Mouse (Mus musculus) midbrain, embryonic 10.5 days (tissue): Measurements from ENCODE around the gene Tmprss9. TPM values are rescaled to one million over a fixed set of nuclear protein-coding genes. Genes with fewer than 3 reads are reported as not detected.
A peak's percentile ranks its signal among the peaks of the same experiment; 100 is the strongest.

Experiments
- DNase-seq: peaks from one replicate; pipeline ENCODE4 v3.0.0-alpha.2; 2017; ENCODE audit warnings: low spot score
- H3K27ac ChIP-seq: fragments of 300-500 bp; sonication (generic); replicated peaks from 2 replicates; pipeline ENCODE4 v1.5.1; 2016; ENCODE audit warnings: mild to moderate bottlenecking
- H3K27me3 ChIP-seq: fragments of 300-500 bp; sonication (generic); 2 replicates; pipeline ENCODE4 v1.6.1; 2016; ENCODE audit warnings: low read depth, mild to moderate bottlenecking; ENCODE audit not compliant: poor library complexity, severe bottlenecking
- H3K36me3 ChIP-seq: fragments of 300-500 bp; sonication (generic); 2 replicates; pipeline ENCODE4 v1.6.1; 2016; ENCODE audit warnings: mild to moderate bottlenecking, moderate library complexity
- H3K4me1 ChIP-seq: fragments of 300-500 bp; sonication (generic); 2 replicates; pipeline ENCODE4 v1.6.1; 2016
- H3K4me3 ChIP-seq: fragments of 300-500 bp; sonication (generic); 2 replicates; pipeline ENCODE4 v1.5.1; 2016; ENCODE audit warnings: mild to moderate bottlenecking, moderate library complexity
- H3K9me3 ChIP-seq: fragments of 300-500 bp; sonication (generic); replicated peaks from 2 replicates; pipeline ENCODE4 v1.6.1; 2016; ENCODE audit warnings: mild to moderate bottlenecking
- WGBS: fragments of 180-500 bp; shearing (Covaris S2); methylation state at CpG from one replicate; pipeline ENCODE4 v1.1.7; 2016; 5-methylcytosine and 5-hydroxymethylcytosine counted together
- polyA plus RNA-seq: library from polyadenylated mRNA; unstranded; fragments of >200 nt; fragmentation: Nextera tagmentation; extraction: Ambion mirVana; gene quantifications from 2 replicates; pipeline ENCODE4 v1.2.1, GENCODE M21; 2016

Gene Tmprss9
- polyA plus RNA-seq, 1 experiment from 2014 or later = 0.02 TPM

DNA sequence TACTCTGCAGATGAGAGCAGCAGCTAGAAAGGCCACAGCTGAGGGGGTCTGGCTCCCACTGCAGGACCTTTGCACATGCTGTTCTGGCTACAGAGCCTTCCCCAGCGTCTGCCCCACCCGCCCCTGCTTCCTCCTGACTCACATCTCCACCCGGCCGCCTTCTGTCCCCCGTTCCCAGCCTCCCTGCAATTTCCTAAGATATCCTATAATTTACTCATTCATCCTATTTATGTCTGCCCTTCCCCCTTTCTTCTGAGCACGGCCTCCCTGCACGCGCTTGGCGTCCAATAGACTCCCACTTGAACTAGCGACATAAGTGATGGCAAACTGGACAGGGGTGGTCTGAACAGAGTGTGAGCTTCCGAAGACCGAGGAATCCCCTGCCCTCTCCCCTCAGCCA lies 25.9 kb upstream of the Tmprss9 start:
- no peak overlapping the region for H3K27ac ChIP-seq
- 88% methylated on average over 12 of the region's 12 CpGs for WGBS
- peaks cover 27% of the 10 kb centered on the region for H3K4me1 ChIP-seq
- H3K4me3 ChIP-seq = no peak overlapping the region
- H3K36me3 ChIP-seq = peaks cover 9% of the 10 kb centered on the region
- DNase-seq = no peak
- peaks cover 58% of the 10 kb centered on the region for H3K27me3 ChIP-seq
- H3K9me3 ChIP-seq = no peaks in the 10 kb centered on the region

DNA sequence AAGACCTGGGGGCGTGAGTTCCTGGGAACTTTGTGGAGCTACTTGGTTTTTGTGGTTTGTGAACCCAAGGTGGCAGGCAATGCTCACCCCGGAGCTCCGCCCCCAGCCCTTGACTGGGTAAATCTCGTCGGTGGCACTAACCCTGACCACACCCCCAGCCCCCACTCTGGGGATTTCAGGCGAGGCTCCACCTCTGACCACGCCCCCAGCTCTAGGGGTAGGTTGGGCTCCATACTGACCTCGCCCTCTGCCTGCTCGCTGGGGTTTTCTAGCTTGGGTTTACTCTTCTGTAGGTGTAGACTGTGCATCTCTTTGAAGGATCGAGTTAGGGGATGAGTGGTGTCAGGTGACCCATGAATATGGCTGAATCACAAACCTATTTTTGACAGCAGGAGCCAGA lies 23.1 kb upstream of the Tmprss9 start:
- Histone ChIP-seq H3K27me3 (peaks cover 31% of the 10 kb centered on the region), H3K4me3 (no peak overlapping the region), H3K4me1 (peaks cover 19% of the 10 kb centered on the region), H3K9me3 (no peaks in the 10 kb centered on the region), H3K36me3 (peaks cover 34% of the 10 kb centered on the region), H3K27ac (no peak overlapping the region)
- no peak for DNase-seq
- 10% methylated on average over 10 of the region's 10 CpGs for WGBS

DNA sequence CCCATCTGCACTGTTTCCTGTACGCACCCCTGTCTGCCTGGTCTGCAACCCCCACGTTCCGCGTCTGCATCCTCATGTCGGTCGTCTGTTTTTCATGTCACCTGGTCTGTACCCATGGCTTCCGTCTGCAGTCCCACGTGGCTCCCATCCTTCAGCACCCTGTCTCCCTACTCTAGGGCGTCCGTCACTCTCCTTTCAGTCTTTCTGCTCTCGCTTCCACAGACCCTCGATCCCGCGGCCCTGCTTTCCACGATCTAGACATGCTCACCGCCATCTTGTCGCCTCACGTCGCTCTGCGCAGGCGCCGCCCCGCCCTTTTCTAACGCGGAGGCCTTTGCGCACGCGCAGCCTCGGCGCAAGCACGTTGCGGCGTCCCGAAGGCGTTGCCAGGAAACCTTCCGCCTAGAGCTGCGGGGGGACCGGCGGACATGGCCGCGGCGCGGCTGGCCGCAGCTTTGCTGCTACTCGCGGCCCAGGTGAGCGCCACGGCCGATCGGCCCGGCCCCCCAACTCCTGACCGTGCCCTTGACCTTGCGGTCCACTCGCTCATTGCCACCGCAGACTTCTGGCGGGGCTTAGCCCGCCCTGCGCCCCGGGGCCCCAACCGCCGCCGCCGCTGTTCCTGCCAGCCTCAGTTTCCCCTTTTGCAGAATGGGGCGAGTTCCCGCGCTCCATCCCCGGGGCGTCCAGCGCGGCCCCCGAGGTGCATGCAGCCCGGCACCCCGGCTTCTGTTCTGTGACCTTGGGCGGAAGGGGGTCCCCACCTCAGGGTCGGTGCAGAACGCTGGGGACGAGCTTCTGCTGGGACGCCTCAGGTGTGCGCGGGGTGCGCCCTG lies 16.5 kb upstream of the Tmprss9 start, which contains the start of the genes Lsm7 and Sppl2b:
TSS of gene Lsm7 (minus strand) at position 297 of the 836 bp plus-strand sequence.
TSS of gene Sppl2b (plus strand) at position 363 of the 836 bp plus-strand sequence.
- Histone ChIP-seq H3K9me3 (no peaks in the 10 kb centered on the region), H3K27me3 (no peaks in the 10 kb centered on the region), H3K36me3 (peaks cover 35% of the 10 kb centered on the region), H3K4me1 (peaks cover 50% of the 10 kb centered on the region), H3K4me3 (peak within 1 kb of the TSS; percentile 99), H3K27ac (peak within 1 kb of the TSS; percentile 89)
- WGBS = under 1% methylated on average over 81 of the region's 81 CpGs
- peak; percentile 97 for DNase-seq

DNA sequence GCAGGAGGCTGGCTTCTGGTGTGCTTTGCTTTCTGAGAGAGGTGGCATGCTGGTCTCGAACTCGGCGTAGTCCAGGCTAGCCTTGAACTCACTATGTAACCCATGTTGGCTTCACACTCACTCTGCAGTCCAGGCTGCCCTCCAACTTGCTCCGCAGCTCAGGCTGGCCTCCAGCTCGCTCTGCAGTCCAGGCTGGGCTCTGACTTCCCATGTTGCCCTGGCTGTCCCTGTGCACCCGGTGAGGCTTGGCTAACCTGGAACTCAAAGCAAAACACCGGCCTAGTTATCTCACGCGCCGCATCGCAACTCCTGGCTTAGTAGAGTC lies 15.9 kb upstream of the Tmprss9 start:
- Histone ChIP-seq H3K27me3 (no peaks in the 10 kb centered on the region), H3K9me3 (no peaks in the 10 kb centered on the region), H3K4me3 (peak overlapping the region; percentile 99), H3K27ac (peak overlapping the region; percentile 89), H3K36me3 (peaks cover 29% of the 10 kb centered on the region), H3K4me1 (peaks cover 50% of the 10 kb centered on the region)
- no peak for DNase-seq
- 23% methylated on average over 11 of the region's 11 CpGs for WGBS

DNA sequence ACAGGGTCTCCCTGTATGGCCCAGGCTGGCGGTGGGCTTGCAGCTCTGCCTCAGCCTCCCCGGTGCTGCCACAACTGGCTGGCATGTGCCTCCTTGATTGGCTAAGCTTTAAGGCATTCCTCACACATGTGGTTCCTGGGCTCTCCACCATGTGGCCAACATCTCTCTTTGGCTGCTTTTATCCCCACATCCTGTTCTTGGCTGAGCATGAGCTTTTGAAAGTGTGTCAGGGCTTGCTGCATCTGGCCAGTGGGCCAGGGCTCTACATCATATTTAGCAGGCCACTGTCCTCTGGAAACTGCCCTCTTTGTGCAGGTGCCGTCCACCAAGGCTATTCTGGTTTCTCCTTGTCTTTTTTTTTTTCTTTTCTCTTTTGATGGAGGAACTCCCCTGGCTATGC lies 15.4 kb upstream of the Tmprss9 start:
- peak overlapping the region; percentile 99 for H3K4me3 ChIP-seq
- H3K9me3 ChIP-seq = no peaks in the 10 kb centered on the region
- no peaks in the 10 kb centered on the region for H3K27me3 ChIP-seq
- WGBS = 75% methylated on average over 3 of the region's 3 CpGs
- peaks cover 25% of the 10 kb centered on the region for H3K36me3 ChIP-seq
- H3K27ac ChIP-seq = no peak overlapping the region
- DNase-seq = no peak
- H3K4me1 ChIP-seq = peaks cover 50% of the 10 kb centered on the region

DNA sequence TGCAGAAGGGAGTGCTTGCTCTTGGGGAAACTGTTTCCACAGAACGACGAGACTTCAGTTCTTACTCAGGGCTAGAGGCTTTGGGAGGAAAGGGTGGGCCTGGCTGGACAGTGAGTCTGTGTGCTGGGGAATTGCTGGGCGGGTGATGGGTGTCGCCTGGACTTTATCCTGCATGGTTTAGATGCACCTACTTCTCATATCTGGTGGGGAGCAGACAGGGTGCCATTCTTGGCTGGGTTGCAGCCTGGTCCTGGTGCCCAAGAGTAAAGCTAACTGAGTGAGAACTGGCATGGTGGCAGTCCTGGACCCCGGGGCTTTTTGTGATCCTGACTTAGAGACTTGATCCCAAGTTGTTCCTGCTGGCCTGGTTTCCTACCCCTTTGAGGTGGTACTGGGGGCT lies 14.7 kb upstream of the Tmprss9 start:
- Histone ChIP-seq H3K27me3 (no peaks in the 10 kb centered on the region), H3K4me3 (peak overlapping the region; percentile 99; the same call in 1 of the 2 replicates), H3K36me3 (peaks cover 25% of the 10 kb centered on the region), H3K9me3 (no peaks in the 10 kb centered on the region), H3K4me1 (peaks cover 50% of the 10 kb centered on the region), H3K27ac (peak overlapping the region; percentile 42; the same call in 1 of the 2 replicates)
- WGBS = 86% methylated on average over 5 of the region's 5 CpGs
- no peak for DNase-seq

DNA sequence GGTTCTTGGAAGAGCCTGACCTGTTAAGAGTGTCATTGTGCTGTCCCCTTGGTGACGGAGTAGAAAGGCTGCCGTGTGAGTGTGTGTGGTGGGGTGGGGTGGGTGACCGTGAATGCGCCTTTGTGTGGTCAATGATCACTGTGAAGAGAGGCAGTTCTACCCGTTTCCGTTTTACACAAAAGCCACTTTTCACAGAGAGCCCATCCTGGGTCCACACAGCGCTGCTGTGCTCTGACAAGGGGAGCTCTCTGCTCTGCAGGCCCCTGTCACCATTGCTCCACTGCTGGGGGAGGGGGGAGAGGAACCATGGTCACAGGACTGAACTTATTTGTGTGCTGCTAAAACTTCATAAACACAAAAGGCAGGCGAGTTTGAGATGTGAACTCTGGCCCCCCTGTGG lies 14.3 kb upstream of the Tmprss9 start:
- H3K4me1 ChIP-seq = peaks cover 50% of the 10 kb centered on the region
- no peaks in the 10 kb centered on the region for H3K9me3 ChIP-seq
- H3K27me3 ChIP-seq = no peaks in the 10 kb centered on the region
- peaks cover 25% of the 10 kb centered on the region for H3K36me3 ChIP-seq
- WGBS = 68% methylated on average over 8 of the region's 8 CpGs
- H3K4me3 ChIP-seq = peak overlapping the region; percentile 99; the same call in 1 of the 2 replicates
- DNase-seq = no peak
- peak overlapping the region; percentile 42 for H3K27ac ChIP-seq

DNA sequence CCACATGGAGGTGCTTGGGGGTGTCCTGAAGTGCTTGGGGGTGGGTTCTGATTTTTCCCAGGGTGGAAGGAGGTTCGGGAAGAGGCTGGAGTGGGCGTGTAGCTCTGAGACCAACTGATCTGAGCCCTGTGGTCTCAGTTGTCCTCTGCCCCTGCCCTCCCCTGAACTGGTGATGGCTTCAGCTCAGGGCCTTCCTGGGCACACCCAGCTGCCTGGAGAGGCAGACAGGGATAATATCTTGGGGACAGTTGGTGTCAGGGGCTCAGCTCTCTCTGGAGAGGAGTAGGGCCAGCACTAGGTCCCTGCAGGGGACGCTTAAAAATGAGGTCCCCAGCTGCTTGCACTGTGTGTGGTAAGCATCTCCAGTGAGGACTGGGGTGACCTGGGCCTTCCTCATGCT lies 13.8 kb upstream of the Tmprss9 start:
- peaks cover 27% of the 10 kb centered on the region for H3K36me3 ChIP-seq
- peak overlapping the region; percentile 14; the same call in 1 of the 2 replicates for H3K4me3 ChIP-seq
- no peaks in the 10 kb centered on the region for H3K27me3 ChIP-seq
- no peak for DNase-seq
- peak overlapping the region; percentile 42 for H3K27ac ChIP-seq
- peaks cover 50% of the 10 kb centered on the region for H3K4me1 ChIP-seq
- no peaks in the 10 kb centered on the region for H3K9me3 ChIP-seq
- 76% methylated on average over 3 of the region's 3 CpGs for WGBS

DNA sequence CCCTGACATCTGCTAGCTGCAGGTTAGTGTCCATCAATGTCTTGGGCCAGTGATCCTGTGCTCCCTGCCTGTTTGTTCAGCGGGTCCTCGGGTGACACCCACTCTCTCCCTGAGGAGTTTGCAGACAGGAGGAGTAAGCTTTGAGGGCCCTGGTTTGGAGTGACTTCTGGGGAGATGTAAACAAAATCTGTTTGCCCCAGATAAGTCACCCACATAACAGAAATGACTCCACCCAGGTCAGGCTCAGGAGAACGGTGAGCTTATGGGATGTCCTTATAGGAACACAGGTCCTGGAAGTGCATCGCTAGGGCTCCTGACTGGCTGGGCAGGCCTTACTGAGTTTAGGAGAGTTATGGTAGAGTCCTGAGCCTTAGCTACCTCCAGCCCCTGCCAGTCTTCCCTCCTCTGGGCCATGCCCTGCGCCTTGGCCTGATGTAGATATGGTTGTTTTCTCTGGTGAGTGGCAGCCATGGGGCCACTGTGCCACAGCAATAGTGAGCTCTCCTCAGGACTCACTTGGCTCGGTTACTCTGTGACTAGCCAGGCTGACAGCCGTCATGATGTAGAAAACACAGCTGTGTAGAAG lies 13.2 kb upstream of the Tmprss9 start:
- peaks cover 46% of the 10 kb centered on the region for H3K4me1 ChIP-seq
- no peak for DNase-seq
- H3K27me3 ChIP-seq = no peaks in the 10 kb centered on the region
- 87% methylated on average over 7 of the region's 7 CpGs for WGBS
- peak overlapping the region; percentile 6; the same call in 1 of the 2 replicates for H3K27ac ChIP-seq
- 0 out of 2 replicates have a peak overlapping the region, but pooled peaks have one; percentile 14 for H3K4me3 ChIP-seq
- H3K9me3 ChIP-seq = no peaks in the 10 kb centered on the region
- peaks cover 27% of the 10 kb centered on the region for H3K36me3 ChIP-seq

DNA sequence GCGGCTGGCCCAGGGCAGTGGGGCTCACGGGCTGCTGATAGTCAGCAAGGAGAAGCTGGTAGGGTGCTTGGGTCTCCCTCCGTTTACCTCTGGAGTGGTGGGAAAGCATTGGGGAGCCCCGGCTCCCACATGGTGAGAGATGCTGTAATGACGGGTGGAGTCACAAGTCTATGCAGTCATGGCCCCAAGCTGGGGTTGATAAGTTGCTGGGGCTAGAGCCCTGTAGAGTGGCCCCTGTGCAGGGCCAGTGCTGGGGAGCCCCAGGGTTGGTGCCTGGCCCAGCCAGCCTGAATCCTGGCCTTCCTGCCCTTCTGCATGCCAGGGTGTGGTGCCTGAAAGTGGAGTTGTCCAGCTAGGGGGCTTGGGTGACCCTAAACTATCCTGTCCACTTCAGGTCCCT lies 9.3 kb upstream of the Tmprss9 start:
- peaks cover 60% of the 10 kb centered on the region for H3K36me3 ChIP-seq
- no peaks in the 10 kb centered on the region for H3K27me3 ChIP-seq
- no peak overlapping the region for H3K27ac ChIP-seq
- H3K4me1 ChIP-seq = peaks cover 10% of the 10 kb centered on the region
- 96% methylated on average over 5 of the region's 5 CpGs for WGBS
- no peak overlapping the region for H3K4me3 ChIP-seq
- DNase-seq = no peak
- no peaks in the 10 kb centered on the region for H3K9me3 ChIP-seq

DNA sequence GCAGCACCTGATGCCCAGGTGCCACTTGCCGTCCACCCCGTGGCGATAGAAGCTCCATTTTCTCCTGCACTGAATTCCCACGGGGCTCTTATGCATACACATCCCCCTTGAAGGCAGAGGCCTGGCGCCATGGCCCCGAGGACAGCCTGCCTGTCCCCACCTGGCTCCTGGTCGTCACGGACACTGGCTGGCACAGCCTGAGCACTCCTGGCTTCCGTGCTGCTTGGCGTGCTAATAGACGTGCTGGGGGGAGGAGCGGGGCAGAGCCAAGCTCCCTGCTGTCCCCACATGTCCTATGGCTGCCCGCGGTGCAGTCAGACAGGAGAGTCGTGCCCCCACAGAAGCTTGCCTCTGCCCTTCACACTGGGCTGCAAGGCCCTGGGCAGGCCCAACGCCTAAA lies 7.2 kb upstream of the Tmprss9 start:
- no peak overlapping the region for H3K27ac ChIP-seq
- peaks cover 71% of the 10 kb centered on the region for H3K36me3 ChIP-seq
- H3K4me3 ChIP-seq = 0 out of 2 replicates have a peak overlapping the region, but pooled peaks have one; percentile 3
- 92% methylated on average over 16 of the region's 16 CpGs for WGBS
- no peaks in the 10 kb centered on the region for H3K4me1 ChIP-seq
- DNase-seq = no peak
- H3K27me3 ChIP-seq = no peaks in the 10 kb centered on the region
- no peaks in the 10 kb centered on the region for H3K9me3 ChIP-seq

DNA sequence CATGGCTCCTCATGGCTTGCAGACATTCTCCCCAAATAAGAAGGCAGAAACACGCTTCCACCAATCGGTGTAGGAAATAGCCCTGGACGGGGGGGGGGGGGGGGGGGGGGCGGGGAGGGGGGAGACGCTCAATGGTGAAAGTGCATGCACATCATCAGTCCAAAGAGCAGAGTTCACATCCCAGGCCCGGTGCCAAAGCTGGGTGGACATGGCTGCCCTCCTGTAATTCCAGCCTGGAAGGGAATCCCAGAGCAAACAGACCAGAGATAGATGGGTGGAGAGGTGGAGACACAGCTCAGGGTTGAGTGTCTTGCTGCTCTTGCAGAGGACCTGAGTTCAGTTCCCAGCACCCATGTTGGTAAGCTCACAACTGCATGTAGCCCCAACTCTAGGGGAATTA lies 655 bp upstream of the Tmprss9 start:
- peaks cover 5% of the 10 kb centered on the region; the same call in 1 of the 2 replicates for H3K27me3 ChIP-seq
- H3K27ac ChIP-seq = no peak overlapping the region
- no peak for DNase-seq
- H3K36me3 ChIP-seq = peaks cover 24% of the 10 kb centered on the region
- H3K4me3 ChIP-seq = no peak overlapping the region
- no peaks in the 10 kb centered on the region for H3K9me3 ChIP-seq
- WGBS = 83% methylated on average over 3 of the region's 6 CpGs
- peaks cover 13% of the 10 kb centered on the region; the same call in 1 of the 2 replicates for H3K4me1 ChIP-seq

DNA sequence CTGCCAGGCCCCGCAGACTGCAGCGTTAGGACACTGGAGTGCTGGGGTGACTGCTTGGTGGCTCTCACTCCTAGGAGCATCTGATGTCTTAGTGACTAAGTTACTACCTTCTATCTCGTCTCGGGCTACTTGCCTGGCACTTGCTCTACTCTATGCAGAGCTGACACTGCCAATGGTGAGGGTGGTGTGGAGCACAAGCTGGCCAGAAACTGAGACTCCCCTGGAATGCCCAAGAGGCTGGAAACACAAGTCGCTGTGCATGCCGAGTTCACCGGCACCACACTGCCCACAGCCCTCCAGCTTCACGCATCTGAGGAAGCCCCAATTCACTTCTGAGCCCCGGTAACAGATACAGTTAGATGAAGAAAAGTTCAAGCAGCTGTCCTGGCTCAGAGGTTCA lies 2.4 kb downstream of the Tmprss9 start:
- no peaks in the 10 kb centered on the region for H3K9me3 ChIP-seq
- WGBS = 83% methylated on average over 9 of the region's 9 CpGs
- H3K36me3 ChIP-seq = no peaks in the 10 kb centered on the region
- peaks cover 23% of the 10 kb centered on the region; the same call in 1 of the 2 replicates for H3K4me1 ChIP-seq
- H3K27ac ChIP-seq = no peak overlapping the region
- no peak for DNase-seq
- H3K27me3 ChIP-seq = peaks cover 10% of the 10 kb centered on the region; the same call in 1 of the 2 replicates
- H3K4me3 ChIP-seq = no peak overlapping the region
